Comparison of ENCODE assay signal across 16 mouse cellular contexts in the genomic region with DNA sequence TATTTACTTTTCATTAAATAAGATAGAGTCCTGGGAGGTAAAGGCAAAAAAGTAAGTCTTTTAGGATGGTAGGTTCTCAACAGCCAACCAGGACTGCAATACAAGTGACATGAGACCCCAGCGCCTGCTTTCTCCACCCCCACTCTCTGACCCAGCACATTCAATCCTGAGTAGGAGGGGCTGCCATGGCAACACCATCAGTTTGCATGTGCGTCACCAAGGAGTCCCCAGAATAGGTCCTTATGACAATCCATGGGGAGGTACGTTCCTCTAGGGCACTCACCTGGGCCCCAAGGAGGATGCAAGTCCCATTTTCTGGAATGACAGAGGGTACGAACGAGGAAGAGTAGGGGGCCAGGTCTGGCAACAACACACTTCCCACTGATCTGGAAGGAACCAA.
"Had no signal": no experiment of that assay in that cellular context is flagged by ENCODE, and none has a peak within 500 bp of the region (broad histone marks: within the 10 kb centered on the region; RNA-seq: fewer than 3 reads in every experiment).

No protein-coding gene starts in this region.

- H3K9me3 ChIP-seq: limb, embryonic 10.5 days; liver, embryonic 13.5 days; lung, embryonic 15.5 days; midbrain, embryonic 15.5 days; neural tube, embryonic 13.5 days had no signal

- H3K4me2 ChIP-seq: liver, embryonic 13.5 days; lung, embryonic 15.5 days; midbrain, embryonic 11.5 days; midbrain, embryonic 15.5 days; neural tube, embryonic 13.5 days had no signal

- H3K9ac ChIP-seq: liver, embryonic 13.5 days; liver, postnatal 0 days; lung, embryonic 15.5 days; midbrain, embryonic 15.5 days; neural tube, embryonic 13.5 days had no signal

- H3K27ac ChIP-seq: limb, embryonic 10.5 days; liver, embryonic 13.5 days; lung, embryonic 15.5 days; macrophage; midbrain, embryonic 15.5 days; neural tube, embryonic 13.5 days had no signal

- ATAC-seq: hindbrain, embryonic 16.5 days; liver, postnatal 0 days; midbrain, embryonic 15.5 days had no signal

- H3K36me3 ChIP-seq: limb, embryonic 10.5 days; liver, embryonic 13.5 days; lung, embryonic 15.5 days; midbrain, embryonic 15.5 days; neural tube, embryonic 13.5 days had no signal

- DNase-seq: kidney, adult 8-10 months; kidney, postnatal 25 days; layer of hippocampus, adult 9-11 months; liver, embryonic 13.5 days; liver, postnatal 0 days; lung, postnatal 14 days; retina, postnatal 1 day; thymus, postnatal 36 days had no signal

- H3K27me3 ChIP-seq: lung, embryonic 15.5 days; midbrain, embryonic 15.5 days had no signal

- H3K4me3 ChIP-seq: limb, embryonic 10.5 days; liver, embryonic 13.5 days; lung, embryonic 15.5 days; megakaryocyte, embryonic 14.5 days; midbrain, embryonic 15.5 days; neural tube, embryonic 13.5 days had no signal
